Mouse (Mus musculus): ENCODE data around the gene Platr17.
"Not testable (repeated sequence)": the region's sequence is repeated elsewhere in the genome, so short reads cannot be mapped to it uniquely, and the experiment has no call there.

Platr17 gene

GRCm38 (mm10) chr17:33943454-33943853 is 38.5 kb downstream of the Platr17 start:
- DNase-seq = no peak

DNA sequence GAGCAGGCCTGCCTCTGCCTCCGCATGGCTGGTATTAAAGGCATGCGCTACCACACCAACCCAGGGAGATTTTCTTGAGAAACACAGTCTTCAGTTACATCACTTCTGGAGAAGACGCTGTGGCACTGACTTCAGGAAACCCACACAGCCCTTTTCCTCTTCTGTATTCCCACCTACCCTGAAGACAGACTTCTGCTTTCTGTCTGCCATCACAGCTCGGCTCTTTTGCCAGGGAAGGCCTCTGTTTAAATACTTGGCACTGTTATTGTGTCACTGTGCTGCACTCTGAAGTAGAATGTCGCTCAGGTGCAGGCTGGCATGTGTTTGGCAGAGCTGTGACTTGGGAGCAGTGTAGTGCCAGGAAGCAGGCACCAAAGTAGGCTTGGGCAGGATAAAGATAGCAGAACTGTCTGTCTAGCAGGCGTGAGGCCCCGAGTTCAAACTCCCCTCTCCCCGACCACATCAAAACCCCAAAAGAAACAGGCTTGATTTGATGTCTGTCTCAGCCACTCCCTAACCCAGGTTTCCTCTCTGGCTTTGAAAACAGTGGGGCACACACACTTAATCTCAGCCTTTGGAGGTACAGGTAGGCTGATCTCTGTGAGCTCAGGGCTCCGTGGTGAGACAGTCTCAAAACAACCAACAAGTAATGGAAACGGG is 42.6 kb downstream of the Platr17 start:
- DNase-seq = no peak

GRCm38 (mm10) chr17:33948090-33948904 is 43.4 kb downstream of the Platr17 start:
- no peak for DNase-seq

- DNase-seq = no peak
Measured at GRCm38 (mm10) chr17:33948905-33949537, 44.1 kb downstream of the Platr17 start.

GRCm38 (mm10) chr17:33950131-33950625 is 45.2 kb downstream of the Platr17 start:
- DNase-seq = no peak

DNA sequence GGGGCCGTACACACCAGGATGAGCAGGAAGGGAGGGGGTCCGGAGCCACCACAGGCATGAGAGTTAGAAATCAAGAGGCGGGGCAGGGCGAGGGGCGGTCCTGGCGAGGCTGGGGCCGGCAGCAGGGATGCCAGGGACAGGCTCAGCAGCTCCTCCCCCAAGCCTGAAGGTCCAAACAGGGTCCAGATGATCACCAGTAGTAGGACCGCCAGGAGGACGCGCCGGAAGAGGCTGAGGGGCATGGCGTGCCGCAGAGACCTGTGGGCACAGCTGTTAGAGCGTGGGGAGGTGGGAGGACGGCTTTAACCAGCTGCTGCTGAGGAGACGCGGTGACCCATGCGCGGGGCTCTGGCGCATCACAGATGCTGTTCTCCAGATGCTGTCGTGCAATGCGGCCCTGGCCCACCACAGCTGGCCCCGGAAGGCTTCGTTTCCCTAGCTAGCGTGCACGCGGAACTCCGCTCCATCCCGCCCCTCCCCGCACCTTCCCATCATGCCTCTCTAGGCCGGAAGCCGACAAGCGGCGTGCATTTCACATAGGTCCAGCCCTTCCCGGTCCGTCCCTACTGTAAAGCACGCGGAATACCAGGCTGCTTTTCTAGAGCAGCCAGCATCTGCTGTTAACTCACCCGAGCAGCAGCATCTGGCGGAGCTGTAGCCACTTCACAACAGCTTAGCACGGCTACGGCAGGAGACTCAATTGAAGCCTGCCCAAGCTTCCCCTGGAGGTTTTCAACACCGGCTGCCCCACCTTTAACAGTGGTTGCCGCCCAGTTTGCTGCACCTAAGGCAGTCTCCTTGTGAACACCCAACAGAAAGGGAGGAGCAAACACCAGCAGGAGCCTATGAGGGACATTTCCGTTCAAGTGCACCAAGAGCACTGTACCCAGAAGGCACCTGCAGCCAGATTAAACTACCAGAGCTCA is 46.3 kb downstream of the Platr17 start, which contains the start of gene B3galt4:
Gene B3galt4 (minus strand): TSS at position 468 of the 926 bp plus-strand sequence.
- peak; percentile 71 to 77 for DNase-seq

- DNase-seq = not testable (repeated sequence)
Measured at GRCm38 (mm10) chr17:33952015-33952414, 47.1 kb downstream of the Platr17 start.

DNA sequence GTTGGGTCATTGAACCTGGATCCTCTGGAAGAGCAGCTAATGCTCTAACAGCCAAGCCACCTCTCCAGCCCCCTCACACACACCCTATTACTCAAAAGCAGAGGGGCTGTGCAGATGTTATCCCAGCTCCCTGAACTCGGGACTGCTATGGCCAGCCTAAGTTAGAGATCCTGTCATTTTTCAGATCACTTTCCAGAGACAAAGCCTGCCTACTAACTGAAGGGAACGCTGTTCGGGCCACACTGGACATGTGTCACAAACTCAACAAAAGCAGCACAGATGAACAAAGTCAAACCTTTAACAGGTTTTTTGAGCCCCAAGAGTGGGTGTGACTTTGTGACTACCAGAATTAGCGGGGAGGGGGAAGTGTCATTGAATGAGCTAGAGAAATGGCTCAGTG is 47.9 kb downstream of the Platr17 start:
- DNase-seq = no peak

- DNase-seq = no peak
Measured at GRCm38 (mm10) chr17:33953310-33953709, 48.4 kb downstream of the Platr17 start.

DNA sequence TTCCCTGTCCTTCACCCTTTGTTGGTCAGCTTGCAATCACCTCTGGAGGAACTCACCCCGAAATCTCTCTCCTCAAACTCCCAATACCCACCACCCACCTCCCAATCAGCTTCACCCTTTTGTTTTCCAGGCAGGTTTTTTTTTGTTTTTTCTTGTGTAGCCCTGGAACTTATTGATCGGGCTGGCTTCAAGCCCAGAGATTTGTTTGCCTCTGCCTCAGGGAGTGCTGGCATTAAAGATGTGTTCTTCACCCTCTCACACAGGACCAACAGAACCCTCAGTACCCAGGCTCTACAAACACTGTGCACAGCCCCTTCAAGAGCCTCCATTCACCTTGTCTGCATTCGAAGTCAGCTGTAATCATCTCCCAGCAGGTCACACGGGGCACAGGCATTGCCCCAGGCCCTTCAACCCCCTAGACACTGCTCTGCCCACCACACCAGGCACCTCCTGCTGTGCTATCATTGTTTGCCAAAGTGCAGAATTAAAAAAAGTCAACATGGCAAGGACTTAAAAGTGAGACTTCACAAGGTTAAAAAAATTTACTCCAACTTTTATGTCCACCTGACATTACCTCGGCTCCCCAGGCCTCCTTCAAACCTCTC is 49.1 kb downstream of the Platr17 start:
- no peak for DNase-seq

GRCm38 (mm10) chr17:33954646-33955554 is 50.0 kb downstream of the Platr17 start:
- DNase-seq = no peak

- peak; percentile 89 to 96 for DNase-seq
Measured at GRCm38 (mm10) chr17:33955555-33956214, 50.8 kb downstream of the Platr17 start, which contains the start of the genes Vps52 and Rps18. TSS of gene Vps52 (plus strand) at chr17:33955812. TSS of gene Rps18 (minus strand) at chr17:33956001.

Data from spleen, adult 18-20 months (tissue).